12 mouse cellular contexts compared by ENCODE assay signal in genomic region chr15:25760304-25760703, GRCm38 (mm10).
DNase-seq lines count a peak whose midpoint lies in the region; ATAC-seq and TF ChIP-seq lines count a peak whose summit lies in the region.
"Had no signal": no experiment of that assay in that cellular context is flagged by ENCODE, and none has a peak within 500 bp of the region (broad histone marks: within the 10 kb centered on the region; RNA-seq: fewer than 3 reads in every experiment).

No protein-coding gene starts in this region.

- no peak overlapping the region for H3K9ac ChIP-seq in lung, embryonic 15.5 days
- no peak overlapping the region for H3K9ac ChIP-seq in hindbrain, embryonic 16.5 days (ENCODE audit: low read depth, low read length)
- H3K9ac ChIP-seq in midbrain, embryonic 12.5 days (replicated peaks): peak overlapping the region; percentile 48; the same call in 1 of the 2 replicates
- H3K9ac ChIP-seq in stomach, embryonic 15.5 days: no peak overlapping the region
- H3K9ac ChIP-seq: heart, embryonic 13.5 days had no signal

- H3K4me1 ChIP-seq in lung, embryonic 15.5 days: peaks cover 47% of the 10 kb centered on the region
- H3K4me1 ChIP-seq in hindbrain, embryonic 16.5 days (ENCODE audit: control insufficient read depth, insufficient read depth, low read depth, low read length): peaks cover 55% of the 10 kb centered on the region
- peaks cover 88% of the 10 kb centered on the region for H3K4me1 ChIP-seq in midbrain, embryonic 12.5 days
- peaks cover 22% of the 10 kb centered on the region for H3K4me1 ChIP-seq in stomach, embryonic 15.5 days
- peaks cover 15% of the 10 kb centered on the region for H3K4me1 ChIP-seq in cerebellum, adult 2 months (ENCODE audit: control insufficient read depth, insufficient read depth, low read length)

- H3K4me3 ChIP-seq in lung, embryonic 15.5 days: peak overlapping the region; percentile 30; the same call in 1 of the 2 replicates
- no peak overlapping the region for H3K4me3 ChIP-seq in hindbrain, embryonic 16.5 days (ENCODE audit: low read length)
- peak overlapping the region; percentile 36 for H3K4me3 ChIP-seq in midbrain, embryonic 12.5 days
- H3K4me3 ChIP-seq in stomach, embryonic 15.5 days (replicated peaks): no peak overlapping the region
- no peak overlapping the region for H3K4me3 ChIP-seq in cerebellum, adult 2 months (replicated peaks; ENCODE audit: insufficient read depth, low read depth, low read length)
- H3K4me3 ChIP-seq: heart, embryonic 13.5 days had no signal

- TF ChIP-seq CTCF in cerebellum, adult 2 months (IDR thresholded peaks at IDR 0.05; ENCODE audit: borderline replicate concordance, insufficient read depth, low read depth, low read length): no peak

- peak overlapping the region; percentile 97 for H3K27ac ChIP-seq in lung, embryonic 15.5 days
- peak overlapping the region; percentile 39; the same call in 1 of the 2 replicates for H3K27ac ChIP-seq in hindbrain, embryonic 16.5 days (ENCODE audit: low read depth, low read length)
- H3K27ac ChIP-seq in midbrain, embryonic 12.5 days (replicated peaks): peak overlapping the region; percentile 96
- no peak overlapping the region for H3K27ac ChIP-seq in stomach, embryonic 15.5 days
- no peak overlapping the region for H3K27ac ChIP-seq in cerebellum, adult 2 months (ENCODE audit: insufficient read depth, low read length)
- H3K27ac ChIP-seq: heart, embryonic 13.5 days had no signal

- no peak for TF ChIP-seq POLR2A in cerebellum, adult 2 months (IDR thresholded peaks at IDR 0.05; ENCODE audit: borderline replicate concordance, insufficient read depth, low read length)

- no peaks in the 10 kb centered on the region for H3K27me3 ChIP-seq in lung, embryonic 15.5 days
- H3K27me3 ChIP-seq in hindbrain, embryonic 16.5 days (replicated peaks; ENCODE audit: control insufficient read depth, insufficient read depth, low read length): no peaks in the 10 kb centered on the region
- H3K27me3 ChIP-seq in midbrain, embryonic 12.5 days: no peaks in the 10 kb centered on the region
- no peaks in the 10 kb centered on the region for H3K27me3 ChIP-seq in stomach, embryonic 15.5 days (replicated peaks)
- no peaks in the 10 kb centered on the region for H3K27me3 ChIP-seq in cerebellum, adult 2 months (ENCODE audit: control insufficient read depth, insufficient read depth, low read length)
- H3K27me3 ChIP-seq: CH12.LX; heart, embryonic 13.5 days had no signal

- no peaks in the 10 kb centered on the region for H3K9me3 ChIP-seq in lung, embryonic 15.5 days
- no peaks in the 10 kb centered on the region for H3K9me3 ChIP-seq in hindbrain, embryonic 16.5 days (ENCODE audit: control insufficient read depth, low read length)
- H3K9me3 ChIP-seq in midbrain, embryonic 12.5 days: no peaks in the 10 kb centered on the region
- H3K9me3 ChIP-seq in stomach, embryonic 15.5 days: no peaks in the 10 kb centered on the region
- H3K9me3 ChIP-seq: heart, embryonic 13.5 days had no signal

- WGBS in lung, embryonic 15.5 days: 59% methylated on average over 5 of the region's 5 CpGs
- 28% methylated on average over 5 of the region's 5 CpGs for WGBS in hindbrain, embryonic 16.5 days
- WGBS in midbrain, embryonic 12.5 days: 61% methylated on average over 5 of the region's 5 CpGs
- WGBS in stomach, embryonic 15.5 days: 74% methylated on average over 5 of the region's 5 CpGs
- 68% methylated on average over 5 of the region's 5 CpGs for WGBS in cerebellum, adult 2 months

- DNase-seq in lung, postnatal 10 days: no peak
- DNase-seq in cerebellum, adult 2 months: no peak
- no peak for DNase-seq in adrenal gland, postnatal 14 days
- DNase-seq: adrenal gland, adult 2 months; spleen, adult 18-20 months had no signal

- H3K36me3 ChIP-seq in lung, embryonic 15.5 days: peaks cover 4% of the 10 kb centered on the region
- H3K36me3 ChIP-seq in hindbrain, embryonic 16.5 days (ENCODE audit: control insufficient read depth, insufficient read depth, low read length): no peaks in the 10 kb centered on the region
- H3K36me3 ChIP-seq in midbrain, embryonic 12.5 days: 0 out of 2 replicates have a peak, but pooled peaks cover 2% of the 10 kb centered on the region
- no peaks in the 10 kb centered on the region for H3K36me3 ChIP-seq in stomach, embryonic 15.5 days

- peak overlapping the region; percentile 48 for H3K4me2 ChIP-seq in lung, embryonic 15.5 days
- H3K4me2 ChIP-seq in hindbrain, embryonic 16.5 days (ENCODE audit: low read length): peak overlapping the region; percentile 12; the same call in 1 of the 2 replicates
- peak overlapping the region; percentile 52 for H3K4me2 ChIP-seq in midbrain, embryonic 12.5 days (replicated peaks)
- H3K4me2 ChIP-seq in stomach, embryonic 15.5 days: peak overlapping the region; percentile 40; the same call in 1 of the 2 replicates
- H3K4me2 ChIP-seq: heart, embryonic 13.5 days had no signal

- no peak for ATAC-seq in lung, embryonic 15.5 days (ENCODE audit: borderline replicate concordance, extremely low read depth, low FRiP score, low TSS enrichment)
- ATAC-seq in hindbrain, embryonic 16.5 days: no peak
- ATAC-seq in midbrain, embryonic 12.5 days (ENCODE audit: low FRiP score, low read depth): no peak
- no peak for ATAC-seq in stomach, embryonic 15.5 days (ENCODE audit: insufficient read depth, low FRiP score, low read depth)
- ATAC-seq in activated CD4-positive, CD25-positive, alpha-beta regulatory T cell, adult 4 months: no peak

Comparison
In these comparisons a context has a peak if more than half of its experiments do, and no peak if none do; other contexts are left out.
1. H3K27ac ChIP-seq: peak in lung, embryonic 15.5 days (single experiment), hindbrain, embryonic 16.5 days (single experiment) and midbrain, embryonic 12.5 days (single experiment); none in stomach, embryonic 15.5 days (single experiment) and cerebellum, adult 2 months (single experiment).
2. H3K4me3 ChIP-seq: peak in lung, embryonic 15.5 days (single experiment) and midbrain, embryonic 12.5 days (single experiment); none in hindbrain, embryonic 16.5 days (single experiment), stomach, embryonic 15.5 days (single experiment) and cerebellum, adult 2 months (single experiment).
3. Peak in every context shown above with its lines, with median percentiles within 50 percentile points of each other: H3K4me2 ChIP-seq.